ENCODE assay signal across 12 mouse cellular contexts in genomic region chr1:72167024-72167423, GRCm38 (mm10).
"Had no signal": no experiment of that assay in that cellular context is flagged by ENCODE, and none has a peak within 500 bp of the region (broad histone marks: within the 10 kb centered on the region; RNA-seq: fewer than 3 reads in every experiment).

No protein-coding gene starts in this region.

- DNase-seq: kidney, adult 11 months; kidney, adult 8-10 months; kidney, postnatal 10 days; kidney, postnatal 36 days; lung, adult 18-20 months; lung, postnatal 10 days; lung, postnatal 36 days; retina, postnatal 1 day; right cerebral cortex, postnatal 25 days; spleen, adult 18-20 months; thymus, adult 18-20 months; thymus, postnatal 36 days had no signal
